Mouse (Mus musculus): ENCODE measurements around the gene Susd3.

DNA sequence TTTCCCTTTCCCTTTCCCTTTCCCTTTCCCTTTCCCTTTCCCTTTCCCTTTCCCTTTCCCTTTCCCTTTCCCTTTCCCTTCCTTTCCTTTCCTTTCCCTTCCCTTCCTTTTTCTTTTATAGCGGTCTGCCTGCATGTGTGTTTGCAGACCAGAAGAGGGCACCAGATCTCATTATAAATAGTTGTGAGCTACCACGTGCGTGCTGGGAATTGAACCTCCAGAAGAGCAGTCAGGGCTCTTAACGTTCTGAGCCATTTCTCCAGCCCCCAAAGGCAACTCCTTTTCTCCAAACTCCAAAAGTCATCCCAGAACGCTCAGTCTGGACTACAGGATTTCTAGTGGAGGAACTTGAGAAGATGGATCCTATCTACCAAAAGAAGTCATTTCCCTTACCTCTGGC is 27.6 kb downstream of the Susd3 start:
- TF ChIP-seq CTCF (IDR thresholded peaks at IDR 0.05; ENCODE audit: control insufficient read depth, insufficient read depth, low read length) (no peak), POLR2A (IDR thresholded peaks at IDR 0.05; ENCODE audit: borderline replicate concordance, control insufficient read depth, low read depth, low read length) (no peak)
